24 mouse cellular contexts compared by ENCODE assay signal in genomic region chr12:39976426-39976825, GRCm38 (mm10).
DNase-seq lines count a peak whose midpoint lies in the region; ATAC-seq and TF ChIP-seq lines count a peak whose summit lies in the region.
"Had no signal": no experiment of that assay in that cellular context is flagged by ENCODE, and none has a peak within 500 bp of the region (broad histone marks: within the 10 kb centered on the region; RNA-seq: fewer than 3 reads in every experiment).

No protein-coding gene starts in this region.

- intact Hi-C loops in left cerebral cortex, postnatal 10 days (cut with DNase I): no loop called here

- 0 out of 2 replicates have a peak, but pooled peaks have one; percentile 48 for ATAC-seq in hindbrain, embryonic 11.5 days (ENCODE audit: low FRiP score)
- ATAC-seq in forebrain, postnatal 0 days: peak; percentile 63
- ATAC-seq in midbrain, embryonic 12.5 days (ENCODE audit: low FRiP score, low read depth): no peak
- peak; percentile 55; the same call in 1 of the 2 replicates for ATAC-seq in neural tube, embryonic 14.5 days (ENCODE audit: low read depth)
- ATAC-seq in megakaryocyte, adult 5-6 weeks (ENCODE audit: poor library complexity, severe bottlenecking): no peak
- ATAC-seq: intestine, embryonic 15.5 days; liver, embryonic 12.5 days had no signal

- no peak for DNase-seq in hindbrain, embryonic 11.5 days (ENCODE audit: low spot score)
- DNase-seq in hindbrain, embryonic 10.5 days (ENCODE audit: low spot score): no peak
- DNase-seq in forebrain, postnatal 0 days: no peak
- no peak for DNase-seq in left cerebral cortex, postnatal 10 days (ENCODE audit: extremely low spot score in 1 of 2, low spot score in 2 of 2)
- no peak for DNase-seq in layer of hippocampus, adult 11-12 months (ENCODE audit: low spot score)
- DNase-seq: adrenal gland, postnatal 14 days; cerebellum, postnatal 25 days; gastrocnemius, adult 2 months; heart, postnatal 14 days; kidney, adult 9 months; kidney, postnatal 25 days; lung, adult 2 months; lung, postnatal 36 days; thymus, adult 18-20 months had no signal

- H3K27ac ChIP-seq in hindbrain, embryonic 11.5 days (ENCODE audit: low read depth, low read length): no peak overlapping the region
- H3K27ac ChIP-seq in hindbrain, embryonic 10.5 days: no peak overlapping the region
- H3K27ac ChIP-seq in forebrain, postnatal 0 days (ENCODE audit: low read depth, low read length): peak overlapping the region; percentile 75
- H3K27ac ChIP-seq in midbrain, embryonic 12.5 days (replicated peaks): peak overlapping the region; percentile 80
- H3K27ac ChIP-seq in neural tube, embryonic 14.5 days (ENCODE audit: low read depth, low read length): peak overlapping the region; percentile 67; the same call in 1 of the 2 replicates
- H3K27ac ChIP-seq: embryonic facial prominence, embryonic 15.5 days; gastrocnemius, adult 2 months; intestine, embryonic 15.5 days; limb, embryonic 12.5 days; liver, embryonic 12.5 days; stomach, embryonic 15.5 days had no signal

- H3K9me3 ChIP-seq in hindbrain, embryonic 11.5 days (ENCODE audit: control insufficient read depth, low read length): no peaks in the 10 kb centered on the region
- no peaks in the 10 kb centered on the region for H3K9me3 ChIP-seq in hindbrain, embryonic 10.5 days
- no peaks in the 10 kb centered on the region for H3K9me3 ChIP-seq in forebrain, postnatal 0 days (ENCODE audit: low read length)
- H3K9me3 ChIP-seq in midbrain, embryonic 12.5 days: no peaks in the 10 kb centered on the region
- H3K9me3 ChIP-seq in neural tube, embryonic 14.5 days (ENCODE audit: control insufficient read depth, low read length): no peaks in the 10 kb centered on the region
- H3K9me3 ChIP-seq: embryonic facial prominence, embryonic 15.5 days; G1E; heart, embryonic 12.5 days; intestine, embryonic 15.5 days; limb, embryonic 12.5 days; liver, embryonic 12.5 days; stomach, embryonic 15.5 days had no signal

- no peak overlapping the region for H3K4me3 ChIP-seq in hindbrain, embryonic 11.5 days (ENCODE audit: low read depth, low read length)
- no peak overlapping the region for H3K4me3 ChIP-seq in hindbrain, embryonic 10.5 days
- H3K4me3 ChIP-seq in forebrain, postnatal 0 days (ENCODE audit: low read depth, low read length): no peak overlapping the region
- H3K4me3 ChIP-seq in midbrain, embryonic 12.5 days: no peak overlapping the region
- no peak overlapping the region for H3K4me3 ChIP-seq in neural tube, embryonic 14.5 days (ENCODE audit: low read depth, low read length)
- H3K4me3 ChIP-seq: embryonic facial prominence, embryonic 15.5 days; gastrocnemius, adult 2 months; heart, embryonic 12.5 days; intestine, embryonic 15.5 days; limb, embryonic 12.5 days; liver, embryonic 12.5 days; stomach, embryonic 15.5 days had no signal

- peaks cover 2% of the 10 kb centered on the region; the same call in 1 of the 2 replicates for H3K4me1 ChIP-seq in hindbrain, embryonic 11.5 days (replicated peaks; ENCODE audit: control insufficient read depth, insufficient read depth, low read length)
- H3K4me1 ChIP-seq in hindbrain, embryonic 10.5 days (replicated peaks): peaks cover 23% of the 10 kb centered on the region
- H3K4me1 ChIP-seq in forebrain, postnatal 0 days (ENCODE audit: insufficient read depth): peaks cover 18% of the 10 kb centered on the region
- H3K4me1 ChIP-seq in midbrain, embryonic 12.5 days: peaks cover 22% of the 10 kb centered on the region
- peaks cover 19% of the 10 kb centered on the region for H3K4me1 ChIP-seq in neural tube, embryonic 14.5 days (ENCODE audit: control insufficient read depth, insufficient read depth, low read length)
- H3K4me1 ChIP-seq: embryonic facial prominence, embryonic 15.5 days; liver, embryonic 12.5 days; stomach, embryonic 15.5 days had no signal

- no peaks in the 10 kb centered on the region for H3K36me3 ChIP-seq in hindbrain, embryonic 11.5 days (ENCODE audit: control insufficient read depth, insufficient read depth, low read length)
- no peaks in the 10 kb centered on the region for H3K36me3 ChIP-seq in hindbrain, embryonic 10.5 days
- H3K36me3 ChIP-seq in forebrain, postnatal 0 days (ENCODE audit: insufficient read depth): no peaks in the 10 kb centered on the region
- no peaks in the 10 kb centered on the region for H3K36me3 ChIP-seq in midbrain, embryonic 12.5 days
- H3K36me3 ChIP-seq in neural tube, embryonic 14.5 days (ENCODE audit: control insufficient read depth, insufficient read depth, low read length): no peaks in the 10 kb centered on the region
- H3K36me3 ChIP-seq: embryonic facial prominence, embryonic 15.5 days; G1E; heart, embryonic 12.5 days; intestine, embryonic 15.5 days; limb, embryonic 12.5 days; liver, embryonic 12.5 days; stomach, embryonic 15.5 days had no signal

- no peak overlapping the region for H3K4me2 ChIP-seq in hindbrain, embryonic 11.5 days (replicated peaks; ENCODE audit: low read depth, low read length)
- peak overlapping the region; percentile 34; the same call in 1 of the 2 replicates for H3K4me2 ChIP-seq in forebrain, postnatal 0 days (ENCODE audit: low read depth)
- peak overlapping the region; percentile 36 for H3K4me2 ChIP-seq in midbrain, embryonic 12.5 days (replicated peaks)
- H3K4me2 ChIP-seq in neural tube, embryonic 14.5 days (ENCODE audit: low read depth, low read length): no peak overlapping the region
- H3K4me2 ChIP-seq: embryonic facial prominence, embryonic 15.5 days; heart, embryonic 12.5 days; intestine, embryonic 15.5 days; limb, embryonic 12.5 days; liver, embryonic 12.5 days; stomach, embryonic 15.5 days had no signal

- H3K27me3 ChIP-seq in hindbrain, embryonic 11.5 days (ENCODE audit: control insufficient read depth, insufficient read depth, low read length): no peaks in the 10 kb centered on the region
- 0 out of 2 replicates have a peak, but pooled peaks cover 5% of the 10 kb centered on the region for H3K27me3 ChIP-seq in hindbrain, embryonic 10.5 days (ENCODE audit: insufficient read depth, poor library complexity, severe bottlenecking)
- H3K27me3 ChIP-seq in forebrain, postnatal 0 days (ENCODE audit: insufficient read depth, low read length): no peaks in the 10 kb centered on the region
- peaks cover 7% of the 10 kb centered on the region; the same call in 1 of the 2 replicates for H3K27me3 ChIP-seq in midbrain, embryonic 12.5 days
- no peaks in the 10 kb centered on the region for H3K27me3 ChIP-seq in neural tube, embryonic 14.5 days (ENCODE audit: control insufficient read depth, insufficient read depth, low read length)
- H3K27me3 ChIP-seq: embryonic facial prominence, embryonic 15.5 days; heart, embryonic 12.5 days; intestine, embryonic 15.5 days; limb, embryonic 12.5 days; liver, embryonic 12.5 days; stomach, embryonic 15.5 days had no signal

- H3K9ac ChIP-seq in hindbrain, embryonic 11.5 days (ENCODE audit: low read depth, low read length): no peak overlapping the region
- H3K9ac ChIP-seq in forebrain, postnatal 0 days: no peak overlapping the region
- no peak overlapping the region for H3K9ac ChIP-seq in midbrain, embryonic 12.5 days (replicated peaks)
- H3K9ac ChIP-seq in neural tube, embryonic 14.5 days (replicated peaks; ENCODE audit: low read depth, low read length): no peak overlapping the region
- H3K9ac ChIP-seq: embryonic facial prominence, embryonic 15.5 days; heart, embryonic 12.5 days; intestine, embryonic 15.5 days; limb, embryonic 12.5 days; liver, embryonic 12.5 days; stomach, embryonic 15.5 days had no signal

- TF ChIP-seq CTCF in forebrain, postnatal 0 days (IDR thresholded peaks at IDR 0.05; ENCODE audit: low read depth): no peak

- 90% methylated on average over 2 of the region's 2 CpGs for WGBS in hindbrain, embryonic 11.5 days
- 91% methylated on average over 2 of the region's 2 CpGs for WGBS in hindbrain, embryonic 10.5 days
- WGBS in forebrain, postnatal 0 days: 76% methylated on average over 2 of the region's 2 CpGs
- WGBS in midbrain, embryonic 12.5 days: 95% methylated on average over 2 of the region's 2 CpGs
- 88% methylated on average over 2 of the region's 2 CpGs for WGBS in neural tube, embryonic 14.5 days

Comparison
In these comparisons a context has a peak if more than half of its experiments do, and no peak if none do; other contexts are left out.
1. ATAC-seq: peak in hindbrain, embryonic 11.5 days (single experiment), forebrain, postnatal 0 days (single experiment) and neural tube, embryonic 14.5 days (single experiment); none in midbrain, embryonic 12.5 days (single experiment) and megakaryocyte, adult 5-6 weeks (single experiment).
2. H3K27ac ChIP-seq: peak in forebrain, postnatal 0 days (single experiment), midbrain, embryonic 12.5 days (single experiment) and neural tube, embryonic 14.5 days (single experiment); none in hindbrain, embryonic 11.5 days (single experiment) and hindbrain, embryonic 10.5 days (single experiment).
3. H3K4me2 ChIP-seq: peak in forebrain, postnatal 0 days (single experiment) and midbrain, embryonic 12.5 days (single experiment); none in hindbrain, embryonic 11.5 days (single experiment) and neural tube, embryonic 14.5 days (single experiment).